Mouse (Mus musculus): ENCODE data around the gene Nova2.

- no peak for TF ChIP-seq CTCF (conservative IDR thresholded peaks at IDR 0.05; ENCODE audit: low read length)
- TF ChIP-seq POU5F1 (IDR thresholded peaks at IDR 0.05; ENCODE audit: borderline replicate concordance, low read length) = no peak
Measured at GRCm38 (mm10) chr7:18904971-18905370, 20.7 kb upstream of the Nova2 start.

Data from E14TG2a.4 (cell line).